Mouse (Mus musculus): ENCODE measurements at regions not wholly inside any gene's neighbourhood (a gene's known extent, or its start where the extent isn't known, plus 50 kb on each side); places are given as distances from the start of the nearest gene placed in this dataset.

- TF ChIP-seq POLR2A (IDR thresholded peaks at IDR 0.05; ENCODE audit: low read depth, low read length) (no peak), CTCF (IDR thresholded peaks at IDR 0.05; ENCODE audit: extremely low read depth, insufficient read length, insufficient replicate concordance, low read depth, low read length) (peak; percentile 42; the same call in 1 of the 2 replicates)
- H3K27me3 ChIP-seq (ENCODE audit: control insufficient read depth, insufficient read depth, low read length) = no peaks in the 10 kb centered on the region
- H3K36me3 ChIP-seq (ENCODE audit: control insufficient read depth, insufficient read depth, low read length) = no peaks in the 10 kb centered on the region
- H3K27ac ChIP-seq (ENCODE audit: insufficient read depth, low read depth, low read length) = no peak overlapping the region
- no peaks in the 10 kb centered on the region for H3K4me1 ChIP-seq (ENCODE audit: control insufficient read depth, insufficient read depth, insufficient read length, low read length)
- no peak overlapping the region for H3K4me3 ChIP-seq (ENCODE audit: low read depth, low read length)
- 19% methylated on average over 1 of the region's 1 CpGs for WGBS
Measured at GRCm38 (mm10) chrX:163669886-163670285, 91.2 kb downstream of the Rnf138rt1 start.
